Mouse (Mus musculus) C2C12 (cell line): ENCODE measurements around the gene Adgrv1.

Experiments used
- CTCF ChIP-seq: IDR thresholded peaks from one replicate; pipeline ENCODE4 v1.5.1; 2011; ENCODE audit not compliant: control insufficient read depth, insufficient read depth, insufficient read length
- MAX ChIP-seq: IDR thresholded peaks from one replicate; pipeline ENCODE4 v1.6.1; 2011; ENCODE audit warnings: mild to moderate bottlenecking, control low read depth
- MYOG ChIP-seq: IDR thresholded peaks from one replicate; pipeline ENCODE4 v1.6.1; 2011; ENCODE audit not compliant: control insufficient read depth, insufficient read length; ENCODE audit errors: extremely low read depth
- USF1 ChIP-seq: IDR thresholded peaks from one replicate; pipeline ENCODE4 v1.6.1; 2011; ENCODE audit warnings: low read depth, mild to moderate bottlenecking, control low read depth, moderate library complexity

- no peak for TF ChIP-seq CTCF
- no peak for TF ChIP-seq USF1
- TF ChIP-seq MAX = no peak
- TF ChIP-seq MYOG = no peak
Measured at GRCm38 (mm10) chr13:81402191-81402590, 230.8 kb downstream of the Adgrv1 start.
